Mouse (Mus musculus) right cerebral cortex, postnatal 36 days (tissue): Measurements from ENCODE around the gene Thsd7b.

Experiments used
- DNase-seq, 2 experiments: peaks; one replicate each; pipeline ENCODE4 v3.0.0; 2022; ENCODE audit warnings: low spot score in 2 of 2, mixed read lengths in 1 of 2

The Thsd7b gene

GRCm38 (mm10) chr1:129519751-129520150 lies 246.6 kb downstream of the Thsd7b start:
- no peak for DNase-seq

- no peak for DNase-seq
Measured at GRCm38 (mm10) chr1:129526967-129527366, 253.9 kb downstream of the Thsd7b start.

GRCm38 (mm10) chr1:129532206-129532605 lies 259.1 kb downstream of the Thsd7b start:
- DNase-seq: no peak

- no peak for DNase-seq
Measured at GRCm38 (mm10) chr1:129538508-129538907, 265.4 kb downstream of the Thsd7b start.

- DNase-seq: no peak
Measured at GRCm38 (mm10) chr1:129538970-129539369, 265.9 kb downstream of the Thsd7b start.

GRCm38 (mm10) chr1:129540751-129541150 lies 267.6 kb downstream of the Thsd7b start:
- no peak for DNase-seq

- DNase-seq: no peak
Measured at GRCm38 (mm10) chr1:129542563-129543146, 269.6 kb downstream of the Thsd7b start.

- no peak for DNase-seq
Measured at GRCm38 (mm10) chr1:129543169-129543568, 270.1 kb downstream of the Thsd7b start.

- no peak for DNase-seq
Measured at GRCm38 (mm10) chr1:129558054-129558453, 285.0 kb downstream of the Thsd7b start.

- no peak for DNase-seq
Measured at GRCm38 (mm10) chr1:129559137-129559536, 286.0 kb downstream of the Thsd7b start.

GRCm38 (mm10) chr1:129559812-129560211 lies 286.7 kb downstream of the Thsd7b start:
- no peak for DNase-seq

GRCm38 (mm10) chr1:129562707-129563106 lies 289.6 kb downstream of the Thsd7b start:
- no peak for DNase-seq

GRCm38 (mm10) chr1:129570522-129570921 lies 297.4 kb downstream of the Thsd7b start:
- DNase-seq: no peak

- DNase-seq: no peak
Measured at GRCm38 (mm10) chr1:129579955-129580354, 306.9 kb downstream of the Thsd7b start.

GRCm38 (mm10) chr1:129586635-129587034 lies 313.5 kb downstream of the Thsd7b start:
- DNase-seq: no peak

- no peak for DNase-seq
Measured at GRCm38 (mm10) chr1:129589366-129590002, 316.4 kb downstream of the Thsd7b start.

GRCm38 (mm10) chr1:129595447-129595846 lies 322.3 kb downstream of the Thsd7b start:
- DNase-seq: no peak

- no peak for DNase-seq
Measured at GRCm38 (mm10) chr1:129600933-129601332, 327.8 kb downstream of the Thsd7b start.

- peak; percentile 7 to 32 for DNase-seq
Measured at GRCm38 (mm10) chr1:129602284-129602683, 329.2 kb downstream of the Thsd7b start.

GRCm38 (mm10) chr1:129608395-129608794 lies 335.3 kb downstream of the Thsd7b start:
- no peak for DNase-seq

- DNase-seq: no peak
Measured at GRCm38 (mm10) chr1:129616080-129616479, 343.0 kb downstream of the Thsd7b start.

- no peak for DNase-seq
Measured at GRCm38 (mm10) chr1:129619440-129620301, 346.6 kb downstream of the Thsd7b start.

- no peak for DNase-seq
Measured at GRCm38 (mm10) chr1:129624519-129624918, 351.4 kb downstream of the Thsd7b start.
